In the genomic region with DNA sequence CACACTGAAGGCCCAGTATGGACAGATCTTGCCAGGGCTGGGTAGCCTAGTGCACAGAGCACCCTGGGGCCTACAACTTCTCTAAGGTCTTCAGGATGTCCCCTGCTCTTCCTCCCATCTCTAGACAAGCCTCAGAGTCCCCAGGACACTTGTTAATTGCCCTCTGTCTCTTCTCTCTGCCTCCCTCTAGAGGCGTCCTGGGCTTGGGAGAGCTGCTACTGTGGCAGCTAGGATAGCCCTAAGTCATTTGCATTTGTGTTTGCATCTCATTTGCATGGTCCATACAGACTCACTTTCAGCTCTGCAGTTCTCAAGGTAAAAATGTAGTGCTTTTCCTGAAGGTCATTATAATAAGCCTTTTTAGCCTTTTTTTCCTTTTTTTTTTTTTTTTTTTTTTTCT, we compare ENCODE assay signal across 8 mouse cellular contexts. TPM values are rescaled to one million over a fixed set of nuclear protein-coding genes. Genes with fewer than 3 reads are reported as not detected.
DNase-seq lines count a peak whose midpoint lies in the region; ATAC-seq lines count a peak whose summit lies in the region.

No protein-coding gene starts in this region.

- no peaks in the 10 kb centered on the region for H3K4me1 ChIP-seq in kidney, embryonic 14.5 days (ENCODE audit: control insufficient read depth, insufficient read depth, low read length)

- H3K4me3 ChIP-seq in kidney, embryonic 14.5 days (ENCODE audit: low read length) = no peak overlapping the region

- H3K36me3 ChIP-seq in kidney, embryonic 14.5 days (ENCODE audit: control insufficient read depth, insufficient read depth, low read length) = no peaks in the 10 kb centered on the region

- peak; percentile 43 for DNase-seq in adrenal gland, postnatal 10 days
- DNase-seq in adrenal gland, postnatal 4 days (ENCODE audit: low spot score in 2 of 2) = no peak
- peak; percentile 17 for DNase-seq in kidney, adult 11 months
- peak; percentile 72 for DNase-seq in brain, adult 2 months (ENCODE audit: low read depth, low spot score)
- peak; percentile 67 to 73 for DNase-seq in kidney, postnatal 4 days
- peak; percentile 40 for DNase-seq in thymus, postnatal 0 days (ENCODE audit: low spot score)
- no peak for DNase-seq in spleen, postnatal 36 days (ENCODE audit: low spot score in 2 of 2)

- no peak for ATAC-seq in kidney, embryonic 14.5 days (ENCODE audit: low FRiP score, low TSS enrichment)

- WGBS in kidney, embryonic 14.5 days = 23% methylated on average over 1 of the region's 1 CpGs

- H3K9ac ChIP-seq in kidney, embryonic 14.5 days (ENCODE audit: low read depth, low read length) = no peak overlapping the region

- H3K9me3 ChIP-seq in kidney, embryonic 14.5 days (ENCODE audit: control insufficient read depth, low read length) = no peaks in the 10 kb centered on the region

- no peak overlapping the region for H3K4me2 ChIP-seq in kidney, embryonic 14.5 days (replicated peaks; ENCODE audit: low read depth, low read length)

- 0 out of 2 replicates have a peak, but pooled peaks cover 4% of the 10 kb centered on the region for H3K27me3 ChIP-seq in kidney, embryonic 14.5 days (ENCODE audit: control insufficient read depth, insufficient read depth, low read length)

- H3K27ac ChIP-seq in kidney, embryonic 14.5 days (ENCODE audit: low read depth, low read length) = no peak overlapping the region

RNA-seq across cellular contexts. Expression of a gene that starts 11.7 kb away (rescaled TPM):
- 1 to 10 TPM; 2.0 to 3.0 TPM for total RNA-seq in adrenal gland, postnatal 10 days (2021)
- total RNA-seq in adrenal gland, postnatal 4 days (2021) = 1 to 10 TPM; 5.8 to 6.4 TPM
- 3.3 and 3.7 TPM in 2 replicates for polyA plus RNA-seq in kidney, embryonic 14.5 days (2014; fragmentation: Nextera tagmentation; extraction: Ambion mirVana)
- polyA plus RNA-seq in thymus, postnatal 0 days (2015; fragmentation: Nextera tagmentation; extraction: Ambion mirVana) = 0.58 and 0.75 TPM in 2 replicates

RNA-seq across cellular contexts. Expression of a gene that starts 56.0 kb away (rescaled TPM):
- total RNA-seq in adrenal gland, postnatal 10 days (2021) = 10 to 100 TPM; 17.3 to 17.4 TPM
- 10 to 100 TPM; 18.3 to 20.3 TPM for total RNA-seq in adrenal gland, postnatal 4 days (2021)
- 11.9 and 24.6 TPM in 2 replicates for polyA plus RNA-seq in kidney, embryonic 14.5 days (2014; fragmentation: Nextera tagmentation; extraction: Ambion mirVana)
- 13.0 and 14.8 TPM in 2 replicates for polyA plus RNA-seq in thymus, postnatal 0 days (2015; fragmentation: Nextera tagmentation; extraction: Ambion mirVana)

Comparison
In these comparisons a context has a peak if more than half of its experiments do, and no peak if none do; other contexts are left out.
1. DNase-seq: peak in adrenal gland, postnatal 10 days (single experiment), kidney, adult 11 months (single experiment), brain, adult 2 months (single experiment), kidney, postnatal 4 days (2 of 2) and thymus, postnatal 0 days (single experiment); none in adrenal gland, postnatal 4 days (0 of 2) and spleen, postnatal 36 days (0 of 2).